Mouse (Mus musculus) hindbrain, embryonic 16.5 days (tissue): ENCODE results near the gene Esf1. TPM values are rescaled to one million over a fixed set of nuclear protein-coding genes. Genes with fewer than 3 reads are reported as not detected.

Experiments used
- ATAC-seq: fragments of 200-750 bp; cut with Nextera tagmentation; 2 replicates; pipeline ENCODE4 v1.8.0; 2017; ENCODE audit warnings: moderate TSS enrichment, moderate library complexity
- H3K27ac ChIP-seq: fragments of 300-500 bp; sonication (generic); 2 replicates; pipeline ENCODE4 v1.5.1; 2014; ENCODE audit warnings: low read depth, mild to moderate bottlenecking, control low read depth, low read length, moderate library complexity
- H3K27me3 ChIP-seq: fragments of 300-500 bp; sonication (generic); replicated peaks from 2 replicates; pipeline ENCODE4 v1.6.1; 2014; ENCODE audit warnings: low read length; ENCODE audit not compliant: control insufficient read depth, insufficient read depth
- H3K36me3 ChIP-seq: fragments of 300-500 bp; sonication (generic); 2 replicates; pipeline ENCODE4 v1.6.1; 2014; ENCODE audit warnings: mild to moderate bottlenecking, low read length, moderate library complexity, mixed read lengths; ENCODE audit not compliant: control insufficient read depth, insufficient read depth
- H3K4me1 ChIP-seq: fragments of 300-500 bp; sonication (generic); 2 replicates; pipeline ENCODE4 v1.6.1; 2014; ENCODE audit warnings: low read depth, low read length; ENCODE audit not compliant: control insufficient read depth, insufficient read depth
- H3K4me2 ChIP-seq: fragments of 300-500 bp; sonication (generic); 2 replicates; pipeline ENCODE4 v1.6.1; 2014; ENCODE audit warnings: mild to moderate bottlenecking, low read length, control low read depth, moderate library complexity
- H3K4me3 ChIP-seq: fragments of 300-500 bp; sonication (generic); 2 replicates; pipeline ENCODE4 v1.5.1; 2014; ENCODE audit warnings: mild to moderate bottlenecking, low read length, control low read depth, moderate library complexity
- H3K9ac ChIP-seq: fragments of 300-500 bp; sonication (generic); 2 replicates; pipeline ENCODE4 v1.6.1; 2014; ENCODE audit warnings: low read depth, mild to moderate bottlenecking, control low read depth, low read length, moderate library complexity
- H3K9me3 ChIP-seq: fragments of 300-500 bp; sonication (generic); 2 replicates; pipeline ENCODE4 v1.6.1; 2014; ENCODE audit warnings: mild to moderate bottlenecking, low read length, moderate library complexity; ENCODE audit not compliant: control insufficient read depth
- WGBS: fragments of 180-500 bp; shearing (Covaris S2); extraction: QIAGEN DNeasy Blood & Tissue Kit; methylation state at CpG from one replicate; pipeline ENCODE4 v1.1.7; 2014; 5-methylcytosine and 5-hydroxymethylcytosine counted together
- polyA plus RNA-seq: library from polyadenylated mRNA; unstranded; fragments of >200 nt; fragmentation: Nextera tagmentation; extraction: Ambion mirVana; gene quantifications from 2 replicates; pipeline ENCODE4 v1.2.1, GENCODE M21; 2015

The Esf1 gene
- polyA plus RNA-seq, 1 experiment from 2014 or later: 16.2 TPM

GRCm38 (mm10) chr2:140077476-140077875, 92.9 kb downstream of the Esf1 start:
- Histone ChIP-seq H3K27me3 (no peaks in the 10 kb centered on the region), H3K4me1 (no peaks in the 10 kb centered on the region)
- WGBS: 24% methylated on average over 1 of the region's 1 CpGs

DNA sequence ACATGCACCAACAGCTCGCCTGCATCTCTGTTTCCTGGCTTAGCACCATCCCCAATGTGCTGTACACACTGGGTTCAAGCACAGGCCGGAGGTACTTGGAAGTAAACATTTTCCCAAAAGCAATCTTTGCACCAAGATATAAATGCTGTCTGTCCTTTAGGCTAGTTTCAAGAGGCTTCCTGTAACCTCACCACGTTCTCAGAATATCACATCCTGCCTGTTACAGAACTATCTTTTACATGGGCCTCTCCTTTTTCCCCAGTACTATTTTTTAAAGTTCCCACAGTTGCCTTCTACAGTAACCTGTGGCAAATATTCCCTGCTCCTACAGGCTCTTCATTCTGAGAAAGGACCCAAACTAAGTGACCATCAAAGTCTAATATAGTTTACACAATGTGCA, 95.2 kb downstream of the Esf1 start:
- WGBS: 87% methylated on average over 3 of the region's 3 CpGs
- Histone ChIP-seq H3K27ac (no peak overlapping the region), H3K27me3 (no peaks in the 10 kb centered on the region), H3K9me3 (no peaks in the 10 kb centered on the region), H3K9ac (no peak overlapping the region), H3K36me3 (no peaks in the 10 kb centered on the region), H3K4me1 (no peaks in the 10 kb centered on the region), H3K4me3 (no peak overlapping the region), H3K4me2 (no peak overlapping the region)
- ATAC-seq: no peak

More at GRCm38 (mm10) chr2:140077476-140077875, 92.9 kb downstream of the Esf1 start:
- Histone ChIP-seq H3K27ac (no peak overlapping the region), H3K4me2 (no peak overlapping the region), H3K9ac (no peak overlapping the region), H3K4me3 (no peak overlapping the region), H3K9me3 (no peaks in the 10 kb centered on the region), H3K36me3 (no peaks in the 10 kb centered on the region)
- no peak for ATAC-seq

Other genes starting within 250 kb of the Esf1 start
- 21.6 and 24.6 TPM in 2 replicates for gene Tasp1, start 103.8 kb downstream of the Esf1 start, polyA plus RNA-seq
- gene Gm17374, start 18.5 kb downstream of the Esf1 start, polyA plus RNA-seq: not detected in 2 replicates
- gene Ndufaf5, start 85 bp upstream of the Esf1 start, polyA plus RNA-seq: 62.5 and 72.4 TPM in 2 replicates
- gene Sel1l2, start 219.1 kb upstream of the Esf1 start, polyA plus RNA-seq: not detected in 2 replicates
- gene Macrod2, start 224.7 kb upstream of the Esf1 start, polyA plus RNA-seq: 79.2 and 85.4 TPM in 2 replicates